Mouse (Mus musculus) thymus, adult 2 months (tissue): ENCODE data around the gene Gm10309.

Experiments
- CTCF ChIP-seq: fragments of 200-500 bp; IDR thresholded peaks from 2 replicates; pipeline ENCODE4 v1.5.1; 2012; ENCODE audit warnings: mild to moderate bottlenecking, control low read depth, low read length, moderate library complexity, borderline replicate concordance; ENCODE audit not compliant: control insufficient read depth, poor library complexity, insufficient read depth; ENCODE audit errors: extremely low read depth
- POLR2A ChIP-seq: fragments of 200-500 bp; IDR thresholded peaks from 2 replicates; pipeline ENCODE4 v1.6.1; 2012; ENCODE audit warnings: mild to moderate bottlenecking, low read length, control low read depth, moderate library complexity; ENCODE audit not compliant: control insufficient read depth, poor library complexity, insufficient read depth; ENCODE audit errors: extremely low read depth

DNA sequence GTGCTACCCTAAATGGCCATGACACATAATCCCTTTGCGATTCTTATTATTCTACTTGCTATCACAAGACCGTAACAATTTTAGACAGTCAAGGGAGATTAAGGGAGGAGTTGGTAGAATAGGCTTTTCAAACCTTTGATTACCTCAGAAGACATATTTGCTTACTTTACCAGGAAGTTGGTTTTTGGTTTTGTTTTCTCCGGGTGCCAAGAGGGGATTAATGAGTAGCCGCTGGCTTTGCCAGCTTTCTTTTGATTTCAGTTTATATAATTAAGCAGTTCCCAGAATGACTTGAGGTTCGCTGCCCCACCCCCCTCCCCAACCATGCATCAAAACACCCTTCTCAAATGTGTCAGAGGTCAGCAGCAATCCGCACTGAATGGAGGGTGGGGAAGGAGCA is 47.0 kb upstream of the Gm10309 start:
- TF ChIP-seq CTCF (no peak), POLR2A (no peak)
